Mouse (Mus musculus): Measurements from ENCODE around the gene Nat8f4. TPM values are rescaled to one million over a fixed set of nuclear protein-coding genes. Genes with fewer than 3 reads are reported as not detected.
"Not testable (repeated sequence)": the region's sequence is repeated elsewhere in the genome, so short reads cannot be mapped to it uniquely, and the experiment has no call there.

Gene Nat8f4
- total and polyA plus RNA-seq, 3 experiments, result 0.14 to 3.1 (median 1.7) TPM

DNA sequence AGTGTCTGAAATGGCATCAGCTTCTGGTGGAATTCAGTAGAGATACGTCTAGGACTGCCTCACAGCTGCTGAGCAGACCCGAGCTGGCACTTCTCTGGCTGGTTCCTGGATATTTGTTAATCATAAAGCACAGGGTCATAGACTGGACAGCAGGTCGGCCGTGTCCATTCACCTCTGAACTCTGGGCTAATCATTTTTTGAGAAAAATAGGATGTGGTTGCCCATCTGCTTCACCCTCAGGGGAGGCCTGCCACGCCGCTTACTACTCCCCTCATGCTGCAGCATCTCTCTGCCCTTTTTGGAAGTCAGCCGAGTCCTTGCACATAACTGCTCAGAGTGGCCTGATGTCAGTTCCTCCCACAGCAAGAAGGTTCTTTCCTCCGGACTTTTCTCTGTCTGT, 29.4 kb upstream of the Nat8f4 start:
- TF ChIP-seq TAL1 (conservative IDR thresholded peaks at IDR 0.05; ENCODE audit: low read depth, low read length), result no peak
- TF ChIP-seq POLR2AphosphoS5 (IDR thresholded peaks at IDR 0.05; ENCODE audit: insufficient replicate concordance, low read depth, low read length), result no peak
- no peak for TF ChIP-seq CTCF (IDR thresholded peaks at IDR 0.05; ENCODE audit: low read depth, low read length)
- TF ChIP-seq GATA1 (IDR thresholded peaks at IDR 0.05; ENCODE audit: borderline replicate concordance, low read length), result no peak
- no peaks in the 10 kb centered on the region for H3K27me3 ChIP-seq (ENCODE audit: insufficient read depth, low read length)
- peaks cover 23% of the 10 kb centered on the region for H3K4me1 ChIP-seq (ENCODE audit: insufficient read depth, low read depth, low read length)
- no peaks in the 10 kb centered on the region for H3K9me3 ChIP-seq (replicated peaks)
- DNase-seq (ENCODE audit: low spot score), result no peak
- peaks cover 52% of the 10 kb centered on the region for H3K36me3 ChIP-seq (replicated peaks)
- H3K4me3 ChIP-seq (ENCODE audit: low read depth, low read length), result no peak overlapping the region
- ATAC-seq (ENCODE audit: extremely low read depth, insufficient number of reproducible peaks, low FRiP score, poor library complexity, severe bottlenecking), result no peak

GRCm38 (mm10) chr6:85929312-85929711, 24.6 kb upstream of the Nat8f4 start:
- TF ChIP-seq CTCF (IDR thresholded peaks at IDR 0.05; ENCODE audit: low read depth, low read length), result no peak
- TF ChIP-seq GATA1 (IDR thresholded peaks at IDR 0.05; ENCODE audit: borderline replicate concordance, low read length), result no peak
- TF ChIP-seq TAL1 (conservative IDR thresholded peaks at IDR 0.05; ENCODE audit: low read depth, low read length), result no peak
- TF ChIP-seq GATA2 (IDR thresholded peaks at IDR 0.05; ENCODE audit: borderline replicate concordance, low read depth, low read length), result no peak
- no peak for TF ChIP-seq POLR2AphosphoS5 (IDR thresholded peaks at IDR 0.05; ENCODE audit: insufficient replicate concordance, low read depth, low read length)
- no peaks in the 10 kb centered on the region for H3K27me3 ChIP-seq (ENCODE audit: insufficient read depth, low read length)
- 0 out of 2 replicates have a peak, but pooled peaks cover 3% of the 10 kb centered on the region for H3K4me1 ChIP-seq (ENCODE audit: insufficient read depth, low read depth, low read length)
- ATAC-seq (ENCODE audit: extremely low read depth, insufficient number of reproducible peaks, low FRiP score, poor library complexity, severe bottlenecking) (no peak), DNase-seq (ENCODE audit: low spot score) (no peak)
- H3K36me3 ChIP-seq (replicated peaks), result peaks cover 88% of the 10 kb centered on the region
- no peaks in the 10 kb centered on the region for H3K9me3 ChIP-seq (replicated peaks)
- H3K4me3 ChIP-seq (ENCODE audit: low read depth, low read length), result no peak overlapping the region

DNA sequence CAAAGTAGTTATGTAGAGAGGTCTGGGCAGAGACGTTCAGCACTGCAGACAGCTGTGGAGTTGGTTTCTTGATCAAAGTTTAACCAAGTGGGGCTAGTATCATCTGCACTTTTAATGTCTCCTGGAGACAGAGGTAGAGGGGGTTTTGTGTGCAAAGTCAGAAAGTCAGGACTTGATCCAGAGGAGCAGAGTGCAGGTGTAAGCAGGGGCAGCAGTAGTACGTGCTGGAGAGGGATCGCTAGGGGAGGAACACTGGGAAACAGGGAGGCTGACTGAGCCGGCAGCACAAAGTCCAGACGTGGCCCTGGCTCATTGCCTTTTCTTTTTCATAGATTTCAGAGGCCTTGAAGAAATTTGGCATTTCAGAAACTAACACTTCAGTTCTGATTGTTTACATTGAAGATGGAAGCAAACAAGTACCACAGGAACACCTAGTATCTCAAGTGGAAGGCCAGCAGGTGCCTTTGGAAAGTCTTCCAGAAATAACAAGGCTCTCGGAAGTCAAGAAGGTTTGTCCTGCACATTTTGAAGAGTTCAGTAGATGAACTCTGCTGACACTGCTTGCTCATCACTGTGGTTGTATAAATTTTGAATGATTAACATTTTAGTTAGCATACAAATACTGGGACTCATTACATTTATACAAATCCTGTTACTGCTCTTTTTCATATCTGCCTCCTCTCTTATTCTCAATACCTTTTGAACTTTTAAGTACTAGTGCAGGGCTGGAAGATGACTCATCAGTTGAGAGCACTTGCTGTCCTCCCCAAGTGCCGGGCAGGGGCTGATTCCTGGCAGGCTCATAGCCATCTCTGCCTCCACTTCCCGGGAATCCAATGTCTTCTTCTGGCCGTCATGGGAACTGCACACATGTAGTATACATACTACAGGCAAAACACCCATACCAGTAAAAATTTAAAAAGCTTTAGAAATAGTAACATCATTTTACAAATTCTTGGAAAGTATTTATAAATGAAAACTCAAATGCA, 23.1 kb upstream of the Nat8f4 start:
- H3K36me3 ChIP-seq (replicated peaks), result peaks cover 90% of the 10 kb centered on the region
- DNase-seq (ENCODE audit: low spot score) (no peak), ATAC-seq (ENCODE audit: extremely low read depth, insufficient number of reproducible peaks, low FRiP score, poor library complexity, severe bottlenecking) (no peak)
- no peaks in the 10 kb centered on the region for H3K27me3 ChIP-seq (ENCODE audit: insufficient read depth, low read length)
- no peak for TF ChIP-seq TAL1 (conservative IDR thresholded peaks at IDR 0.05; ENCODE audit: low read depth, low read length)
- no peak for TF ChIP-seq CTCF (IDR thresholded peaks at IDR 0.05; ENCODE audit: low read depth, low read length)
- TF ChIP-seq POLR2AphosphoS5 (IDR thresholded peaks at IDR 0.05; ENCODE audit: insufficient replicate concordance, low read depth, low read length), result no peak
- no peak for TF ChIP-seq GATA2 (IDR thresholded peaks at IDR 0.05; ENCODE audit: borderline replicate concordance, low read depth, low read length)
- TF ChIP-seq GATA1 (IDR thresholded peaks at IDR 0.05; ENCODE audit: borderline replicate concordance, low read length), result no peak
- no peak overlapping the region for H3K4me3 ChIP-seq (ENCODE audit: low read depth, low read length)
- H3K4me1 ChIP-seq (ENCODE audit: insufficient read depth, low read depth, low read length), result peaks cover 5% of the 10 kb centered on the region; the same call in 1 of the 2 replicates
- H3K9me3 ChIP-seq (replicated peaks), result no peaks in the 10 kb centered on the region

GRCm38 (mm10) chr6:85926709-85927108, 22.0 kb upstream of the Nat8f4 start:
- DNase-seq (ENCODE audit: low spot score), result no peak
- Histone ChIP-seq H3K9me3 (replicated peaks) (no peaks in the 10 kb centered on the region), H3K4me1 (ENCODE audit: insufficient read depth, low read depth, low read length) (peaks cover 5% of the 10 kb centered on the region; the same call in 1 of the 2 replicates), H3K27me3 (ENCODE audit: insufficient read depth, low read length) (no peaks in the 10 kb centered on the region), H3K4me3 (ENCODE audit: low read depth, low read length) (no peak overlapping the region), H3K36me3 (replicated peaks) (peaks cover 89% of the 10 kb centered on the region)
- TF ChIP-seq CTCF (IDR thresholded peaks at IDR 0.05; ENCODE audit: low read depth, low read length) (no peak), TAL1 (conservative IDR thresholded peaks at IDR 0.05; ENCODE audit: low read depth, low read length) (no peak), GATA2 (IDR thresholded peaks at IDR 0.05; ENCODE audit: borderline replicate concordance, low read depth, low read length) (no peak)
- no peak for ATAC-seq (ENCODE audit: extremely low read depth, insufficient number of reproducible peaks, low FRiP score, poor library complexity, severe bottlenecking)

- ATAC-seq (ENCODE audit: extremely low read depth, insufficient number of reproducible peaks, low FRiP score, poor library complexity, severe bottlenecking), result no peak
- TF ChIP-seq GATA2 (IDR thresholded peaks at IDR 0.05; ENCODE audit: borderline replicate concordance, low read depth, low read length) (no peak), CTCF (IDR thresholded peaks at IDR 0.05; ENCODE audit: low read depth, low read length) (no peak), POLR2AphosphoS5 (IDR thresholded peaks at IDR 0.05; ENCODE audit: insufficient replicate concordance, low read depth, low read length) (no peak), TAL1 (conservative IDR thresholded peaks at IDR 0.05; ENCODE audit: low read depth, low read length) (no peak), GATA1 (IDR thresholded peaks at IDR 0.05; ENCODE audit: borderline replicate concordance, low read length) (no peak)
Observed at GRCm38 (mm10) chr6:85923643-85924042, 19.0 kb upstream of the Nat8f4 start.

GRCm38 (mm10) chr6:85919401-85919800, 14.7 kb upstream of the Nat8f4 start:
- no peak for TF ChIP-seq POLR2AphosphoS5 (IDR thresholded peaks at IDR 0.05; ENCODE audit: insufficient replicate concordance, low read depth, low read length)
- no peak for TF ChIP-seq GATA1 (IDR thresholded peaks at IDR 0.05; ENCODE audit: borderline replicate concordance, low read length)
- no peak for TF ChIP-seq GATA2 (IDR thresholded peaks at IDR 0.05; ENCODE audit: borderline replicate concordance, low read depth, low read length)
- no peak for TF ChIP-seq TAL1 (conservative IDR thresholded peaks at IDR 0.05; ENCODE audit: low read depth, low read length)
- no peak for TF ChIP-seq CTCF (IDR thresholded peaks at IDR 0.05; ENCODE audit: low read depth, low read length)
- Histone ChIP-seq H3K27me3 (ENCODE audit: insufficient read depth, low read length) (no peaks in the 10 kb centered on the region), H3K9me3 (replicated peaks) (no peaks in the 10 kb centered on the region), H3K4me1 (ENCODE audit: insufficient read depth, low read depth, low read length) (peaks cover 23% of the 10 kb centered on the region), H3K4me3 (ENCODE audit: low read depth, low read length) (no peak overlapping the region), H3K36me3 (replicated peaks) (peaks cover 51% of the 10 kb centered on the region)
- no peak for DNase-seq (ENCODE audit: low spot score)
- no peak for ATAC-seq (ENCODE audit: extremely low read depth, insufficient number of reproducible peaks, low FRiP score, poor library complexity, severe bottlenecking)

More at GRCm38 (mm10) chr6:85923643-85924042, 19.0 kb upstream of the Nat8f4 start:
- H3K9me3 ChIP-seq (replicated peaks), result no peaks in the 10 kb centered on the region
- no peak overlapping the region for H3K4me3 ChIP-seq (ENCODE audit: low read depth, low read length)
- H3K4me1 ChIP-seq (ENCODE audit: insufficient read depth, low read depth, low read length), result peaks cover 9% of the 10 kb centered on the region; the same call in 1 of the 2 replicates
- H3K36me3 ChIP-seq (replicated peaks), result peaks cover 89% of the 10 kb centered on the region
- DNase-seq (ENCODE audit: low spot score), result no peak
- no peaks in the 10 kb centered on the region for H3K27me3 ChIP-seq (ENCODE audit: insufficient read depth, low read length)

DNA sequence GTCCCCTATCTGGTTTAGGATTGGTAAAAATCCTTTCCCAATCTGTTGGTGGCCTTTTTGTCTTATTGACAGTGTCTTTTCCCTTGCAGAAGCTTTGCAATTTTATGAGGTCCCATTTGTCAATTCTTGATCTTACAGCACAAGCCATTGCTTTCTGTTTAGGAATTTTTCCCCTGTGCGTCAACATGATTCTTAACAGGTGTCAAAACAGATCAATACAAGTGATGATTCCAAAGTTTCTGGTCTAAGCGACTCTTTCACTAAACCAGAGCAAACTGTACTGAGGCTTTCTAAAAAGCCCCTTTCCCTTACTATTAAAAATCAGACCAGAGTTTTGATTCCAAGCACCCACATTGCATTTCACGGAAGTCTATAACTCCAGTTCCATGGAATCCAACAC, 13.7 kb upstream of the Nat8f4 start:
- Histone ChIP-seq H3K4me1 (ENCODE audit: insufficient read depth, low read depth, low read length) (peaks cover 24% of the 10 kb centered on the region), H3K36me3 (replicated peaks) (peaks cover 43% of the 10 kb centered on the region)
- not testable (repeated sequence) for DNase-seq (ENCODE audit: low spot score); H3K9me3 ChIP-seq (replicated peaks); H3K27me3 ChIP-seq (ENCODE audit: insufficient read depth, low read length); H3K4me3 ChIP-seq (ENCODE audit: low read depth, low read length); ATAC-seq (ENCODE audit: extremely low read depth, insufficient number of reproducible peaks, low FRiP score, poor library complexity, severe bottlenecking)
